Mouse (Mus musculus) hindbrain, embryonic 12.5 days (tissue): ENCODE data around the gene Dusp15. TPM values are rescaled to one million over a fixed set of nuclear protein-coding genes. Genes with fewer than 3 reads are reported as not detected.

ENCODE experiments used
- ATAC-seq: fragments of 200-750 bp; cut with Nextera tagmentation; 2 replicates; pipeline ENCODE4 v1.8.0; 2017; ENCODE audit warnings: moderate TSS enrichment; ENCODE audit not compliant: low FRiP score
- H3K27ac ChIP-seq: fragments of 300-500 bp; sonication (generic); 2 replicates; pipeline ENCODE4 v1.5.1; 2016; ENCODE audit warnings: mild to moderate bottlenecking
- H3K27me3 ChIP-seq: fragments of 300-500 bp; sonication (generic); 2 replicates; pipeline ENCODE4 v1.6.1; 2016; ENCODE audit warnings: mild to moderate bottlenecking
- H3K36me3 ChIP-seq: fragments of 300-500 bp; sonication (generic); 2 replicates; pipeline ENCODE4 v1.6.1; 2016; ENCODE audit warnings: mild to moderate bottlenecking
- H3K4me1 ChIP-seq: fragments of 300-500 bp; sonication (generic); 2 replicates; pipeline ENCODE4 v1.6.1; 2016
- H3K4me2 ChIP-seq: fragments of 300-500 bp; sonication (generic); replicated peaks from 2 replicates; pipeline ENCODE4 v1.6.1; 2016; ENCODE audit warnings: mild to moderate bottlenecking
- H3K4me3 ChIP-seq: fragments of 300-500 bp; sonication (generic); 2 replicates; pipeline ENCODE4 v1.5.1; 2016; ENCODE audit warnings: mild to moderate bottlenecking
- H3K9ac ChIP-seq: fragments of 300-500 bp; sonication (generic); 2 replicates; pipeline ENCODE4 v1.6.1; 2016; ENCODE audit warnings: mild to moderate bottlenecking, moderate library complexity
- H3K9me3 ChIP-seq: fragments of 300-500 bp; sonication (generic); replicated peaks from 2 replicates; pipeline ENCODE4 v1.6.1; 2016; ENCODE audit warnings: mild to moderate bottlenecking
- WGBS: fragments of 180-500 bp; shearing (Covaris S2); methylation state at CpG from one replicate; pipeline ENCODE4 v1.1.7; 2016; 5-methylcytosine and 5-hydroxymethylcytosine counted together
- polyA plus RNA-seq: library from polyadenylated mRNA; unstranded; fragments of >200 nt; fragmentation: Nextera tagmentation; extraction: Ambion mirVana; gene quantifications from 2 replicates; pipeline ENCODE4 v1.2.1, GENCODE M21; 2016

The Dusp15 gene
- 2.8 and 2.9 TPM in 2 replicates for polyA plus RNA-seq

DNA sequence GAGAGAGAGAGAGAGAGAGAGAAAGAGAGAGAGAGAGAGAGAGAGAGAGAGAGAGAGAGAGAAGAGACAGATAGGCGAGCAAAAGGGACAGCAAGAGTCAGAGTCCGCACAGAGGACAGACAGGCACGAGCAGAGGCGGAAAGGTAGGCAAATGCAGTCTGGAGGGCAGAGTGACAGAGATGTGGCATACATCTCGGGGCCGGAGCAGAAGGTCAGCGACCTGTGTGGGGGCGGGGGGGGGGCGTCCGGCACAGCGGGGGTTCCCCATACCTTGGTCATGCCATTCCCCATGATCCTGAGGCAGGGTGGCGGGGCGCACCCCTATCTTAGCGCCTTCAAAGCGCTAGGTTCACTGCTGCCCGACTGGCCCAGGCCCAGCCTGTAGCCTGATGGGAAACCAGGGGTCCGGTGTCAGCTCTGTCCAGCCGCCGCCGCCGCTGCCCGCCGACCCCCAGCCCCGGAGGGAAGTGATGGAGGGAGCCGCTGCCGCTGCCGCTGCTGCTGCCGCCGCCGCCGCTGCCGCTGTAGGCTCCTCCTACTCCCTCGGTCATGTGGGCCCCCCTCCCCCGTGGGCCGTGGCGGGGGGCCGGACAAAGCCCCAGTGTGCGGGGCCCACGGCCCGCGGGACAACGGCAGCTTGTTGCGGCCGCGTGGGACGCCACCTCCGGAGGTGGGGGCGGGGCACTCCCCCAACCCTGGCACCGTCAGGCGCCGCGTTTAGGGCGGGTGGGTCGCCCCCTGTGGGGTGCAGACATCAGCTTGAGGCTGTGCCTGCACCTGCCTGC, at the start of gene Dusp15:
Gene Dusp15, minus strand, starts transcription at position 634 of the 785 bp plus-strand sequence.
- under 1% methylated on average over 44 of the region's 54 CpGs for WGBS

DNA sequence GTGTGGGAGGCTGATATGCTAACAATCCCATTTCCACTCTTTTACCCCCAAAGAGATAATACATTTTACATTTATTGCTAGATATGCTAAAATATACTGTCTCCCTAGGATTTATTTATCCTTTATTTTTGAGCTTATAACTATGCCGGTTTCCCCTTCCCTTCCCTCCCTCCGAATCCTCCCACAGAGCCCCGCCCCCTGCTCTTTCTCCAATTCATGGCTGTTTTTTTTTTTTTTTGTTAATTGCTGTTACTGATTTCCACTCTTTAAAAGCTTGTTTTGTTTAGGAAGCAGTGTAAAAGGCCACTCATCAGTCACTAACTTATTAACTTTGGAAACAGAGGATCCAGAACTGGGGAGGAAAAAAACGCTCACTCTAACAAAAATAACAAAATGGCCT, 45.5 kb upstream of the Dusp15 start:
- no peak for ATAC-seq
- H3K36me3 ChIP-seq: no peaks in the 10 kb centered on the region
- no peaks in the 10 kb centered on the region for H3K9me3 ChIP-seq
- 62% methylated on average over 4 of the region's 4 CpGs for WGBS
- no peak overlapping the region for H3K4me3 ChIP-seq
- H3K27me3 ChIP-seq: no peaks in the 10 kb centered on the region
- H3K9ac ChIP-seq: no peak overlapping the region
- H3K27ac ChIP-seq: no peak overlapping the region
- H3K4me1 ChIP-seq: no peaks in the 10 kb centered on the region
- H3K4me2 ChIP-seq: no peak overlapping the region

More for the DNA sequence above, at the start of gene Dusp15:
- H3K27ac ChIP-seq: peak within 1 kb of the TSS; percentile 74
- H3K9ac ChIP-seq: peak within 1 kb of the TSS; percentile 65
- ATAC-seq: peak; percentile 80
- H3K4me1 ChIP-seq: peaks cover 23% of the 10 kb centered on the region
- H3K4me2 ChIP-seq: peak within 1 kb of the TSS; percentile 96
- H3K27me3 ChIP-seq: peaks cover 60% of the 10 kb centered on the region
- no peaks in the 10 kb centered on the region for H3K36me3 ChIP-seq
- H3K9me3 ChIP-seq: no peaks in the 10 kb centered on the region
- peak within 1 kb of the TSS; percentile 53 for H3K4me3 ChIP-seq

DNA sequence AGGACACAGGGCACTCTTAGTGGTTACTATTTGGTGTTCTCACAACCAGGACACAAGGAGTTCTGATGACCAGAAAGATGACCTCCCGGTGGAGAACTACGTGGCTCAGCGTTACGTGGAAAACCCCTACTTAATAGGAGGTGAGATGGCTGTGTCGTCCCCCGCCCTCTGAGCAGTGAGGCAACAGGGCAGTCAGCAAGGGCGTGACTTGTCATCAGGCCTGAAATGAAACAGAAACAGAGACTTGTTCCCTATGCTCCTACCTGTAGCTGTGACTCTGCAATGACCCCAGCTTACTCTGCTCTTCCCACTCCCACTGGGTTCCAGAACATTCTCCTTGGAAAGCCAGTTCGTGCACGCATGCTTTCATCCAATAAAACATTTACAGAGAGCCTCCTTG, 40.0 kb upstream of the Dusp15 start:
- Histone ChIP-seq H3K4me3 (no peak overlapping the region), H3K36me3 (no peaks in the 10 kb centered on the region), H3K9me3 (no peaks in the 10 kb centered on the region), H3K27ac (no peak overlapping the region), H3K9ac (no peak overlapping the region), H3K27me3 (peaks cover 4% of the 10 kb centered on the region; the same call in 1 of the 2 replicates), H3K4me1 (no peaks in the 10 kb centered on the region), H3K4me2 (no peak overlapping the region)
- 92% methylated on average over 9 of the region's 9 CpGs for WGBS
- no peak for ATAC-seq

DNA sequence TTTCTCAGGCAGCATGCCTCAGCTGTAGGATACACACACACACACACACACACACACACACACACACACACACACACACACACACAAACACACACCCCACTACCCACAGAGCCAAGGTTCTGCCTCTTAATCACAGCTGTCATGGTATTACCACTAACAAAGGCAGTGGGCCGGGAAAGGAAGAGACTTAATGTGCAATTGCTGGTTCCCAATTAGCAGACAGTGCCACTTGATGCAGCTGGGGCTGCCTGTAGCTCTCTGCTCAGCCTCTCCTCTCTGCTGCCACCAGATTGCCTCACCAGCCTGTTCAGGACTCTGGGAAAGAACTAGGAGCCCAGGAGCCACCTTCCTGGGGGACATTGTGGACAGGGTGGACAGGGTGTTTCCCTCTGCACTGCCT, 34.1 kb upstream of the Dusp15 start:
- ATAC-seq: peak; percentile 64
- 53% methylated on average over 1 of the region's 1 CpGs for WGBS

DNA sequence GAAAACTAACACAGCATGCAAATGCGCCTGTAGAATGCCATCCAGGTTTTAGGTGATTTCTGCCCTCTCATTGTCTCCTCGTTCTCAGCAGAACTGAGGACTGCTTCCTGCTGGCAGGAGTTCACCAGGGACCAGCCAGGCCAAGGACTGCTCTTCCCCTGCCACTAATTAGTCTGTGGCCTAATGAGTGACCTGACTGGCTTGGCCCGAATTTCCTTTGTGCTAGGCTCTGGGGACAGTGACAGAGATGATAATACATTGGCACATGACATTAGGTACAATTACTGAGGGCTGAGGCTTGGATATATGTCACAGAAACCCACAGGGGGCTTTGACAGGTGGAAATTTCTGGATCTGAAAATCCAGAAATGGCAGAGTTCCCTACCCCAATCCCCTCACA, 25.5 kb upstream of the Dusp15 start:
- ATAC-seq: no peak
- 63% methylated on average over 3 of the region's 3 CpGs for WGBS

More for the DNA sequence above, 34.1 kb upstream of the Dusp15 start:
- no peak overlapping the region for H3K4me3 ChIP-seq
- no peak overlapping the region for H3K27ac ChIP-seq
- H3K27me3 ChIP-seq: peaks cover 4% of the 10 kb centered on the region; the same call in 1 of the 2 replicates
- H3K9ac ChIP-seq: no peak overlapping the region
- H3K4me1 ChIP-seq: no peaks in the 10 kb centered on the region
- H3K9me3 ChIP-seq: no peaks in the 10 kb centered on the region
- no peaks in the 10 kb centered on the region for H3K36me3 ChIP-seq
- H3K4me2 ChIP-seq: no peak overlapping the region

DNA sequence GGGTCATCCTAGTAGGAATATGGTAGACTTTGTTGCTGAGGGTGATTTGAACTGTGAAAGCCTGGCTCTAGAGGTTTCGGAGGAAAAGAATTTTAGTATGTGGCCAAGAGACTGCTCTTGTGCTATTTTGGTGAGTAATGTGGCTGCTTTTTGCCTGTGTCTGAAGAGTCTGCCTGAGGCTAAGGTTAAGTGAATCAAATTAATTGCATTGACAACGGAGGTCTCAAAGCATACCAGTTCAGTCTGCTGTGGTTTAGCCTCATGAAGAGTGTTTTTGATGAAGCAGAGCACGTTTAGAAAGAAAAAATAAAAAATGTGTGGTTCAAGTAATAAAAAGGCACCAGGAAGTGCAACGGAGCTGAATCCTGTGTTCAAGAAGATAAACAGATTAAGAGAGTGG, 14.1 kb upstream of the Dusp15 start:
- Histone ChIP-seq H3K36me3 (no peaks in the 10 kb centered on the region), H3K4me1 (0 out of 2 replicates have a peak, but pooled peaks cover 3% of the 10 kb centered on the region), H3K27me3 (no peaks in the 10 kb centered on the region), H3K4me3 (no peak overlapping the region), H3K4me2 (no peak overlapping the region), H3K9me3 (no peaks in the 10 kb centered on the region), H3K27ac (no peak overlapping the region), H3K9ac (no peak overlapping the region)
- ATAC-seq: no peak
- 65% methylated on average over 4 of the region's 4 CpGs for WGBS

More for the DNA sequence above, 25.5 kb upstream of the Dusp15 start:
- H3K9ac ChIP-seq: no peak overlapping the region
- H3K9me3 ChIP-seq: no peaks in the 10 kb centered on the region
- H3K27me3 ChIP-seq: no peaks in the 10 kb centered on the region; the same call in 1 of the 2 replicates
- H3K4me3 ChIP-seq: no peak overlapping the region
- H3K27ac ChIP-seq: no peak overlapping the region
- H3K4me1 ChIP-seq: no peaks in the 10 kb centered on the region
- H3K36me3 ChIP-seq: no peaks in the 10 kb centered on the region
- H3K4me2 ChIP-seq: no peak overlapping the region

DNA sequence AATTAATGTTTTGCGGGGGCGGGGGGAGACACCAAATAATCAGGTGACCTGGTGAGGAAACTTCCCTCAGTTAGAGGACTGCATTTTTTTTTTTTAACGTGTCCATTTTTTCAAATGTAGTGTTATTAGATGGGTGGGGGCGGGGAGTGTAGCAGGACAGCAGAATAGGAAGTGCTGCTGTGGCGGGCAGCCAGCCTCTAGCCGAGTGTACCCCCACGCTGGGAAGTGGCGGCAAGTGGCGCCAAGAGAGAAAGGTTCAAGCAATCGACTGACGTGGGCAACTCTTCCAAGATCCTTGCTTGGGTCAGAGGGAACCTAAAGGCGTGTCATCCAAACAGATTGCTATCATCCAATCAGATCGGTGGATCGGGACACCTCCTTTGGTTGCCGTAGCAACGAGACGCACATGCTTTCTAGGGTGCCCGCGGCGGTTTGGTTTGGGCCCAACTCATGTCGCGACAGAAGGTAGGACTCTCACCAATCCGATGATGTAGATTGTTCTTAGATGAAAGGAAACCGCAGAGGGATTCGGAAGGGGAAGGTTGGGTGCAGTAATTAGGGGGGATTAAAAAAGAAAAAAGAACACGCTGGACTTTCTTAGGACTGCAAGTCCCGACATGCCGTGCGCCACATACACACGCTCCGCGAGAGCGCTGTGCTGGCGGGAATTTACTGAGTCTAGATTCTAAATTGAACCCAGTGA, 10.7 kb upstream of the Dusp15 start, which contains the start of gene Ttll9:
Gene Ttll9, plus strand, starts transcription at position 395 of the 703 bp plus-strand sequence.
- Histone ChIP-seq H3K9me3 (no peaks in the 10 kb centered on the region), H3K27ac (no peak within 1 kb of the TSS), H3K4me3 (peak within 1 kb of the TSS; percentile 44), H3K36me3 (no peaks in the 10 kb centered on the region), H3K4me1 (0 out of 2 replicates have a peak, but pooled peaks cover 3% of the 10 kb centered on the region), H3K27me3 (no peaks in the 10 kb centered on the region; the same call in none of the 2 replicates), H3K9ac (peak within 1 kb of the TSS; percentile 56), H3K4me2 (peak within 1 kb of the TSS; percentile 73)
- ATAC-seq: peak; percentile 96
- 3% methylated on average over 34 of the region's 34 CpGs for WGBS

DNA sequence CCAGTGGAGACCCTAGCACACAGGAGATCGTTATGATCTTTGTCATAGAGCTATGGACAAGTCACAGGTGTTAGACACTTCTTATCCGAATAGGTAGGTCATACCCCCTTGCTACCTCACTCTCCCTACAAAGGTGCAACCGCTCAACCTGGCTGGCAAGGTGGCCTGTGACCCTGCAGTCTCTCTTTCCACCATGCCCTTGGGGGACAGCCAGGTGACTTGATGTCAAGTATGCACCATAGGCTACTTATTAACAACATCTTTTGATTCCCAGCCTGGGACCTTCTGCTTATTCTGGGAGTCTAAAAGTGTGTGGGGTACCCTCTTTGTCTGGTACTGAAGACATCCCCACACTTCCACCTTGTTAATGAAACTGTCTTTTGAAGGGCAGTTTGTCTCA, 6.6 kb upstream of the Dusp15 start:
- no peak overlapping the region for H3K9ac ChIP-seq
- 73% methylated on average over 3 of the region's 3 CpGs for WGBS
- no peaks in the 10 kb centered on the region for H3K36me3 ChIP-seq
- no peak for ATAC-seq
- peaks cover 6% of the 10 kb centered on the region for H3K27me3 ChIP-seq
- H3K4me1 ChIP-seq: 0 out of 2 replicates have a peak, but pooled peaks cover 3% of the 10 kb centered on the region
- no peaks in the 10 kb centered on the region for H3K9me3 ChIP-seq
- no peak overlapping the region for H3K4me2 ChIP-seq
- H3K4me3 ChIP-seq: no peak overlapping the region
- no peak overlapping the region for H3K27ac ChIP-seq

DNA sequence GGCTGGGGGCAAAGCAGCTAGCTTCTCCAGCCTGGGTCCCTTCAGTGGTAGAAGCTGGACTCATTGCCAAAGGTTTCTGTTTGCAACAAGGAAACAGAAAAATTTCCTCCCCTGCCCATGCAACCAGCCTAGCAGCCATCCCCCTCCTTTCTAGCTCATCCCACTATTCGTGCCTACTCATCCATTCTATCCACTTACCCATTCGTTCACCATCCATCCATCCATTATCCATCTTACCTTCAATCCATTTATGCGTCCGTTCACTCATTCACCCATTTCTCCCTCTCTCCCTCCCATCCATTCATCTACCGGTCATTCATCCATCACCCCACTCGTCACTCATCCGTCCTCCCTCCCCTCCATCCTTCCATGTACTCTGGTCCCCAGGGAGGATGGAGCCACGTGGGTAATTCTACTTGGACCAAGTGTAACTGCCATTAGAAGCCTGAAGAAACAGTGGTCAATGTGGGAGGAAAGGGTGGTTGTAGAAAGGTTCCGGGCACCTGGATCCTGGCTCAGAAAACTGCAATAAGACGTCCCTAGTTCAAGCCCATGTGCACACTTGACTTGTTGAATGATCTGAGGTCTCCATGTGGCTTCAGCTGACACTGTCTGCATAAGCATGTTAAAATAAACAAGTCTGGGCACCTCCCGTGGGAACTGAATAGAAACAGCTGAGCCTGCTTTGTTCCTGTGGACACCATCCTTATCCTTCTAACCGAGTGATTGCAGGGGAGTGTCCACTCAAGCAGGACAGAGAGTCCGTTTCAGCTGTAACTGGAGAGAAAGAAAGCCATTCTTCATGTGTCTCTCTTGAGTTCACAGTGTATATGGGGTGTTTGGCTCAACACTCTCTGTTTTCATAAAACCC, 587 bp upstream of the Dusp15 start:
- Histone ChIP-seq H3K4me2 (peak overlapping the region; percentile 96), H3K4me3 (peak overlapping the region; percentile 53), H3K9me3 (no peaks in the 10 kb centered on the region), H3K4me1 (peaks cover 20% of the 10 kb centered on the region), H3K27me3 (peaks cover 53% of the 10 kb centered on the region), H3K27ac (peak overlapping the region; percentile 74), H3K36me3 (no peaks in the 10 kb centered on the region), H3K9ac (peak overlapping the region; percentile 65)
- peak; percentile 50 for ATAC-seq
- WGBS: 11% methylated on average over 13 of the region's 13 CpGs

DNA sequence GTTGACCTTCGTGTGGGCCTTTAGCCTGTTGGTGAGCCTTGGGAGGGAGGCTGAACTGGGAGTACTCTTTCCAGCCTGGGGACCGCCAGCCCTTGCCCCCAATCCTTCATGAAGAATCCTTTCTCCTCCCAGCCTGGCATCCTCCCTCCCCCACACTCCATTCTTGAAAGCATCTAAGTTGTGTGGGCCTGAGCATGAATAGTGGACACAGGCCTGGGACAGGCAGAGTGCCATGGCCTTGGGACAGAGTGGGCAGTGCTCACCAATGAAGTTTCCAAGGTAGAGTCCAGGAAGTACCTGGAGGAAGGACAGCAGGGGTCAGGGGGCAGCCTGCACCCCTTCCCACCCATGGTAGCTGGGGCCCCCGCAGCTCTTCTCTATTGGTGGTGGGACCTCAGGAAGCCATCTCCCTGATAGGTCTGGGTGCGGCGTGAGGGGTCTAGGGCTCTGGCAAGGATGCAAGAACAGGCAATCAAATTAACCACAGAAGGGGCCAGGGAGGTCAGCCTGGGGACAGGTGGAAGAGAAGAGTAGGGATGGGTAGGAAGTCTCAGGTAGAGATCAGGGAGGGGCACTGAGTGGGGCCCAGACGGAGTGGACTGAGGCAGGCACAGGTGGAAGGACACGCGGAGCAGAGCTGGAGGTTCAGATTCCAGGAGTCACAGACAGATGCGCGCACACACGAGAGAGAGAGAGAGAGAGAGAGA, 987 bp downstream of the Dusp15 start:
- 40% methylated on average over 11 of the region's 11 CpGs for WGBS
- H3K9ac ChIP-seq: peak overlapping the region; percentile 65; the same call in 1 of the 2 replicates
- H3K4me3 ChIP-seq: peak overlapping the region; percentile 53
- peak overlapping the region; percentile 96 for H3K4me2 ChIP-seq
- no peaks in the 10 kb centered on the region for H3K9me3 ChIP-seq
- H3K36me3 ChIP-seq: no peaks in the 10 kb centered on the region
- peaks cover 23% of the 10 kb centered on the region for H3K4me1 ChIP-seq
- peaks cover 67% of the 10 kb centered on the region for H3K27me3 ChIP-seq
- no peak overlapping the region for H3K27ac ChIP-seq
- 0 out of 2 replicates have a peak, but pooled peaks have one; percentile 34 for ATAC-seq

DNA sequence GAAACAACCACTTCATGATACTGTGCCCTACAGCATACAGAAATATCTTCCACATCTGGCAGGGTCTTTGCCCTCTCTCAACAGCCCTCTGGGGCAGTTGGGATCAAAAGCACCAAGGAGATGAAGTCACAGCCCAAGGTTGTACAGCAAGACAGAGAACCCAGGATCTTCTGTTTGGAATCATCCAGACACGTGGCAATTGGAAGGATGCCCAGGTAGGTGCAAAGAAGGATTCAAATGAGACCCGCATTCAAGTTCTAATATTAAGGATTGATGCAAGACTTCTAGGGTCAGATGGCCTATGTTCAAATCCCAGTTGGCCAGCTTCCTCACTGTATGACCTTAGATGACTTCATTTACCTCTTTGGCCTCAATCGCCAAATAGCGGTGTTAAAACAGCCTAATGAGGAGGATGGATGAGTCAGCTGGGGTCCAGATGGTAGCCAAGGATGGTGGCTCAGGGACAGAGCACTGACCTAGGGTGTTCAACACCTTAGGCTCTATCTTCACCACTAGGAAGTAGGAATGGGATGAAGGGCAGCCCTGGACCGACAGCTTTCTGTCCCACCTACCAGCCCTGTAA, 3.0 kb downstream of the Dusp15 start:
- ATAC-seq: no peak
- H3K9ac ChIP-seq: no peak overlapping the region
- no peaks in the 10 kb centered on the region for H3K36me3 ChIP-seq
- H3K27ac ChIP-seq: no peak overlapping the region
- H3K4me1 ChIP-seq: peaks cover 23% of the 10 kb centered on the region
- H3K9me3 ChIP-seq: no peaks in the 10 kb centered on the region
- 86% methylated on average over 5 of the region's 5 CpGs for WGBS
- no peak overlapping the region for H3K4me3 ChIP-seq
- H3K4me2 ChIP-seq: no peak overlapping the region
- H3K27me3 ChIP-seq: peaks cover 81% of the 10 kb centered on the region
